Mouse (Mus musculus) midbrain, embryonic 16.5 days (tissue): Measurements from ENCODE around the gene Cd68. TPM values are rescaled to one million over a fixed set of nuclear protein-coding genes. Genes with fewer than 3 reads are reported as not detected.

ENCODE experiments used
- ATAC-seq: fragments of 200-750 bp; cut with Nextera tagmentation; 2 replicates; pipeline ENCODE4 v1.8.0; 2017; ENCODE audit warnings: moderate TSS enrichment
- H3K27ac ChIP-seq: fragments of 300-500 bp; sonication (generic); 2 replicates; pipeline ENCODE4 v1.5.1; 2014; ENCODE audit warnings: mild to moderate bottlenecking, low read length, mixed read lengths
- H3K27me3 ChIP-seq: fragments of 300-500 bp; sonication (generic); 2 replicates; pipeline ENCODE4 v1.6.1; 2014; ENCODE audit warnings: low read depth, low read length, mixed read lengths; ENCODE audit not compliant: control insufficient read depth, insufficient read depth
- H3K36me3 ChIP-seq: fragments of 300-500 bp; sonication (generic); 2 replicates; pipeline ENCODE4 v1.6.1; 2014; ENCODE audit warnings: mild to moderate bottlenecking, low read length, moderate library complexity, mixed read lengths; ENCODE audit not compliant: control insufficient read depth, insufficient read depth
- H3K4me1 ChIP-seq: fragments of 300-500 bp; sonication (generic); 2 replicates; pipeline ENCODE4 v1.6.1; 2014; ENCODE audit warnings: mild to moderate bottlenecking, low read length, mixed read lengths; ENCODE audit not compliant: control insufficient read depth, insufficient read depth
- H3K4me2 ChIP-seq: fragments of 300-500 bp; sonication (generic); 2 replicates; pipeline ENCODE4 v1.6.1; 2014; ENCODE audit warnings: mild to moderate bottlenecking, low read length, mixed read lengths
- H3K4me3 ChIP-seq: fragments of 300-500 bp; sonication (generic); 2 replicates; pipeline ENCODE4 v1.5.1; 2014; ENCODE audit warnings: low read depth, mild to moderate bottlenecking, low read length, moderate library complexity, mixed read lengths
- H3K9ac ChIP-seq: fragments of 300-500 bp; sonication (generic); 2 replicates; pipeline ENCODE4 v1.6.1; 2014; ENCODE audit warnings: low read depth, low read length, mixed read lengths
- H3K9me3 ChIP-seq: fragments of 300-500 bp; sonication (generic); replicated peaks from 2 replicates; pipeline ENCODE4 v1.6.1; 2014; ENCODE audit warnings: mild to moderate bottlenecking, low read length, mixed read lengths; ENCODE audit not compliant: control insufficient read depth, poor library complexity, severe bottlenecking
- WGBS: fragments of 180-500 bp; shearing (Covaris S2); extraction: QIAGEN DNeasy Blood & Tissue Kit; methylation state at CpG from one replicate; pipeline ENCODE4 v1.1.7; 2014; 5-methylcytosine and 5-hydroxymethylcytosine counted together
- polyA plus RNA-seq: library from polyadenylated mRNA; unstranded; fragments of >200 nt; fragmentation: Nextera tagmentation; extraction: Ambion mirVana; gene quantifications from 2 replicates; pipeline ENCODE4 v1.2.1, GENCODE M21; 2015

The Cd68 gene
- polyA plus RNA-seq, 1 experiment from 2014 or later = 9.7 TPM

DNA sequence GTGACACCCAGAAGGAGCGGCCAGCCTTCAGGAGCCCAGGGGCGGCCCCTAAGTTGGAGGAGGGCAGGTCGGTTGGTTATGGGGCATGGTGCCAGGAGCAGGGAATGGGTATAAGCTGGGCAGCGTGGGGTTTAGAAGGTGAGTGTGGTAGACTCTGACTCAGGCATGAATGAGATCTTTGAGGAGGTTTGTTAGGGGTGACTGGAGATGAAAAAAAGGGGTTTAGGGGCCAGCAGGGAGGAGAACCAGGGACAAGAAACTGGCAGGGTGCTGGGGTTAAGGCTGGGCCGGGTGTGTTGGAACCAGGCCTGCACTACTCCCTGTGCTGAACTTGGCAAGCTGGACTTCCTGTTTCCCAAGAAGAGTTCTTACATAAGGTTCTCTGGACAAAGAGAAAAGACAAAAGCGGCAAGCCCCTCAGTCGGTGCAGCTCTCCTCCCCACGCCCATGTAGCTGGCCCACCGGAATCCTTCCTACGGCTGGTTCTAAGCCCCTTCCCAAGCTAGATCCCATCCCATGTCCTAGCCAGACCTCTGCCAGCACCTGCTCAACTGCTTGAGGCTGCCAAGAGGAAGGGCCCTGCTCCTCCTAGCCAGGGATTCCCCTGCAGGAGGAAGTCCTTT is 19.7 kb upstream of the Cd68 start, which contains the start of gene Tnfsf13:
Gene Tnfsf13, minus strand, starts transcription at position 259 of the 623 bp plus-strand sequence.
- Histone ChIP-seq H3K27ac (peak within 1 kb of the TSS; percentile 50), H3K4me1 (peaks cover 15% of the 10 kb centered on the region), H3K9ac (peak within 1 kb of the TSS; percentile 14; the same call in 1 of the 2 replicates), H3K9me3 (no peaks in the 10 kb centered on the region), H3K27me3 (no peaks in the 10 kb centered on the region), H3K36me3 (no peaks in the 10 kb centered on the region), H3K4me3 (no peak within 1 kb of the TSS), H3K4me2 (no peak within 1 kb of the TSS)
- 36% methylated on average over 10 of the region's 10 CpGs for WGBS
- ATAC-seq = no peak

DNA sequence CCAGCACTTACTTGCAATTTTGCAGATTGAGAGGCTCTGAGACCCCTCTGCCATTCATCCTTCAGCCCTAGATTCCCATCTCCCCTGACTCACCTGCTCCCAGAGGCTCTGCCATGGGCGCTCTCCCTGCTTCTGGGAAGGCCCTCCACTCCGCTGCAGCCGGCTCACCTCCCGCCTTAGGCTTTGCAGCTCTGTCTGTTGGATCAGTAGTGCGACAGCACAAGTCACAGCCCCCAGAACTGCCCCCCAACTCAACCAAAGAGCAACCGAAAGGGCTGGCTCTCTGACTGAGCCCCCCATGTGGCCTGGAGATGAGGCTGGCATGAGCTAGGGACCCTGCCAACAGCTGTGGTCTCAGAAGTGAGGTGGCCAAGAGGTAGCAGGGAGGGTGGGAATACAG is 19.0 kb upstream of the Cd68 start:
- Histone ChIP-seq H3K9ac (peak overlapping the region; percentile 14; the same call in 1 of the 2 replicates), H3K4me1 (peaks cover 22% of the 10 kb centered on the region), H3K4me3 (no peak overlapping the region), H3K27ac (0 out of 2 replicates have a peak overlapping the region, but pooled peaks have one; percentile 2), H3K36me3 (no peaks in the 10 kb centered on the region), H3K4me2 (no peak overlapping the region), H3K9me3 (no peaks in the 10 kb centered on the region), H3K27me3 (no peaks in the 10 kb centered on the region)
- ATAC-seq = no peak
- WGBS = 77% methylated on average over 6 of the region's 6 CpGs

DNA sequence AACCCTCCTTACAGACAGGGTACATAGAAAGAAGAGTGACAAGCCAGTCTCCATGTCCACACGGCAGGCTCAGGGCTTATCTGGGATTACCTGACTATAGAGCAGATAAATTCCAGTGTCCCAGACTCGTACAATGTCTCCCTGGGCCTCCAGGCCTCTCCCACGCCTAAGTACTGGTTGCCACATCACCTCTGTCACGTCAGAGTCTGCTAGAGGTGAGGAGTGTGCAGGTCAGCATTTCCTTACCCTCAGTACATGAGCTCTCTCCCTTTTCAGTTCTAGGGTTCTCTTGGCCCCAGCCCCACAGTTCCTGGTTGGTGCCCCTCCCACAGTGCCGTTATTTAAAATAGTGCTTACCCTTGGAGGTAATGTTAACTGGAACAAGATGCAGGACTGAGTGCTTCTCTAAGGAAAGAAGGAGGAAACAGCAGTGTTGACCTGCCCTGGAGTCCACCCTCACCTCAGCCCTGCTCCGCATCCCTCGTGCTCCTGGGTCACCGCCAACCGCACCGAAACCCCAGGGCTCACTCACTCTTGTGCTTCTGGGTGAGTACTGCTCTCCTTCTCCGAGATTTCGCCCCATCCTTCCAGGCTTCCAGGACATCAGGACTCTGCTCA is 18.3 kb upstream of the Cd68 start:
- H3K4me1 ChIP-seq = peaks cover 27% of the 10 kb centered on the region
- H3K4me3 ChIP-seq = no peak overlapping the region
- peak overlapping the region; percentile 89; the same call in 1 of the 2 replicates for H3K27ac ChIP-seq
- no peaks in the 10 kb centered on the region for H3K9me3 ChIP-seq
- H3K36me3 ChIP-seq = no peaks in the 10 kb centered on the region
- no peaks in the 10 kb centered on the region for H3K27me3 ChIP-seq
- WGBS = 78% methylated on average over 12 of the region's 12 CpGs
- no peak overlapping the region; the same call in 1 of the 2 replicates for H3K9ac ChIP-seq
- ATAC-seq = no peak
- H3K4me2 ChIP-seq = no peak overlapping the region

- Histone ChIP-seq H3K9ac (peak overlapping the region; percentile 70; the same call in 1 of the 2 replicates), H3K4me2 (peak overlapping the region; percentile 93), H3K4me1 (peaks cover 30% of the 10 kb centered on the region), H3K36me3 (no peaks in the 10 kb centered on the region), H3K27ac (peak overlapping the region; percentile 89), H3K4me3 (peak overlapping the region; percentile 29), H3K9me3 (no peaks in the 10 kb centered on the region), H3K27me3 (no peaks in the 10 kb centered on the region)
- 83% methylated on average over 7 of the region's 7 CpGs for WGBS
- ATAC-seq = no peak
Observed at GRCm38 (mm10) chr11:69683576-69683975, 17.6 kb upstream of the Cd68 start.

DNA sequence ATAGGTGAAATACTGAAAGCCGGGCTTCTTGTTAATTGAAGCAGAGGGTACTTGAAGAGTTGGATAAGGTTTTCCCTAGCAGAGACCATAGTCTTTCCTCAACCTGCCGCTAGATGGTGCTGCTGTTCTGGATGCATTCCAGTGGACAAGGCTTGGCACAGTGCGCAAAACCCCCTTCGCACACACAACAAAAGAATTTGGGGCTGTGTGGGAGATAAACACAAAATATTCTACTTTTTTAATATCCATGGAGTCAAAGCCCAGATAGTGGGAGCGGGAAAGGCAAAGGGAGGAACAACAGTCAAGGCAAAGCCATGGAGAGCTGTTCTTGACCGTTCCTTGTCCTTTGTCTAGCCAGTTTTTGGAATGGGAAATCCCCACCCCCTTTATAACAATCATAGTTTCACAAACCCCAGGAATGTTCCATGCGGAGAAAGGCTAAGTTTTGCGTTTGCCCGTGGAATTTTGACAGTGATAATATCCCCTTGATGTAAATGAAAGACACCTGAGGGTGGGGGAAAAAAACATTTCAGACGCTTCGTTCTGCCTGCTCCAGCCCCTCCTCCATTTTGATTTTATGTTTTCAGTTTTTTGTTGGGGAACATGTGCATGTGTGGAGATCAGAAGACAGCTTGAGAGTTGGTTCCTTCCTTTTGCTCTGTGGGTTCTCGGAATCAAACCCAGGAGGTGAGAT is 17.0 kb upstream of the Cd68 start:
- peaks cover 30% of the 10 kb centered on the region for H3K4me1 ChIP-seq

GRCm38 (mm10) chr11:69682209-69682839 is 16.4 kb upstream of the Cd68 start:
- Histone ChIP-seq H3K9ac (peak overlapping the region; percentile 80), H3K27me3 (no peaks in the 10 kb centered on the region), H3K27ac (peak overlapping the region; percentile 89), H3K4me1 (peaks cover 30% of the 10 kb centered on the region), H3K4me2 (peak overlapping the region; percentile 93), H3K36me3 (no peaks in the 10 kb centered on the region), H3K9me3 (no peaks in the 10 kb centered on the region), H3K4me3 (peak overlapping the region; percentile 67)
- WGBS = 26% methylated on average over 24 of the region's 24 CpGs
- peak; percentile 9; the same call in 1 of the 2 replicates for ATAC-seq

More for the DNA sequence above, 17.0 kb upstream of the Cd68 start:
- Histone ChIP-seq H3K4me2 (peak overlapping the region; percentile 93), H3K9ac (peak overlapping the region; percentile 70), H3K27me3 (no peaks in the 10 kb centered on the region), H3K9me3 (no peaks in the 10 kb centered on the region), H3K4me3 (peak overlapping the region; percentile 29), H3K27ac (peak overlapping the region; percentile 89), H3K36me3 (no peaks in the 10 kb centered on the region)
- ATAC-seq = peak; percentile 47; the same call in 1 of the 2 replicates
- 16% methylated on average over 12 of the region's 12 CpGs for WGBS

- Histone ChIP-seq H3K36me3 (peaks cover 2% of the 10 kb centered on the region), H3K4me2 (peak within 1 kb of the TSS; percentile 93), H3K9ac (peak within 1 kb of the TSS; percentile 80), H3K27ac (peak within 1 kb of the TSS; percentile 89), H3K27me3 (no peaks in the 10 kb centered on the region), H3K4me1 (peaks cover 30% of the 10 kb centered on the region), H3K4me3 (peak within 1 kb of the TSS; percentile 67), H3K9me3 (no peaks in the 10 kb centered on the region)
- WGBS = under 1% methylated on average over 78 of the region's 80 CpGs
- peak; percentile 97 for ATAC-seq
Observed at GRCm38 (mm10) chr11:69681314-69682208, 15.6 kb upstream of the Cd68 start, which contains the start of gene Senp3. Gene Senp3, minus strand, starts transcription at chr11:69682084.
